Mouse (Mus musculus) heart, adult 9 months (tissue): ENCODE results near the gene Tfap2c.

Experiments used
- DNase-seq, 2 experiments: peaks; one replicate each; pipeline ENCODE4 v3.0.0; 2022; ENCODE audit warnings: low spot score in 2 of 2

Gene Tfap2c

DNA sequence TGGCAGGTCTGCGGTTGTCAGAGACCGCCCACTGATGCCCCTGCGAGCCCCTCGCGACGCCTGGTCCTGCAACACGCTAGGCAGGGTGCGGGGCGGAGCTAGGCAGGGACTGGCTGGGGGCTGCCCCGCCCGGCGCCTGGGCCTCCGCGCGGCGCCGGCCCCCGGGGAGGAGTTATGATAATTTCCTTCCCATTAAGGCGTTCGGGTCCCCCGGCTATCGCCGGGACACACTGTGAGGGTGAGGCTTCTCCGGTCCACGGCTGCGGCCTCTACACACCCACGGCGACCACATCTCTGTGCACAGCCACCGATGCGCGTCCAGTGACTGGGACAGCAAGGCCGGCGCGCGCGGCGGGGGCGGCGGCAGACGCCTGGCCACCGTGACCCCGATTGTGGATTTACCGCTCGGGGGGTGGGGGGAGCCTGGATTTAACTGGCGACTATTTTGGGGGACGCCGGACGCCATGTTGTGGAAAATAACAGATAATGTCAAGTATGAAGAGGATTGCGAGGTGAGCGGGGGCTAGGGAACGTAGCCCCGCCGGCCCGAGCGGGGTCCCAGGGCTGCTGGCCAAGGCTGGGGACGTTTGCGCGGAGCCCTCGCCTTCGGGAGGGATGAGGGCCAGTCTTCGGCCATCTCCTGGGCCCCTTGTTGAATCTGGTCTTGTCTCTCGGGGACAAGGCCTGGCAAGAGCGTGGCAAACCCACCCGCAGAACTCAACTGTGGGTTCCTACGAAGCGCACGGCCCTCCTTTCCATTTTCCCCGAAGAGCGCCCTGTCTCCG, at the start of gene Tfap2c:
TSS of gene Tfap2c (plus strand) at position 223 of the 785 bp plus-strand sequence.
- no peak for DNase-seq

DNA sequence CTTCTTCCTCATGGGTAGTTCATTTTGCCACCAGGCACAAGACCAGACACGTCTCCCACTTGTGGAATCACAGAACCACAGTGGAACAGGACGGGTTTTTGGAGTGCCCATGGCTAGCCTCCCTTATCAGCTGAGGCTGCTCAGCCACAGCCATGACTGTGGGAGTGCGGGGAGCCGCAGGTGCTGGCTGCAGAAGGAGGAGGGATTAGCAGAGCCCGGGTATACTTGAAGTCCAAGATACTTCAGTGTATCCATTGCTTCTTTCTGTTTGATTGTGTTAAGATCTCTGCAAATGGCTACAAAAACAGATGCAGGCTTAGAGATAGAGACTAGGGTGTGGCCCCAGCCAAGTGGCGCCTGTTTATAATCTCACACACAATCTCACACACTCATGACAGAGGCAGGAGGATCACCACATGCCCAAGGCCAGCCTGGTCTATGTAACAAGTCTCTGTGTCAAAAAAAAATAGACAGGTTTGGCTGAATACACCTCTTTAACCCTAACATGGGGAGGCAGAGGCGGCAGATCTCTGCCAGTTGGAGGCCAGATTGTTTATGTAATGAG, 48.6 kb upstream of the Tfap2c start:
- DNase-seq: no peak

DNA sequence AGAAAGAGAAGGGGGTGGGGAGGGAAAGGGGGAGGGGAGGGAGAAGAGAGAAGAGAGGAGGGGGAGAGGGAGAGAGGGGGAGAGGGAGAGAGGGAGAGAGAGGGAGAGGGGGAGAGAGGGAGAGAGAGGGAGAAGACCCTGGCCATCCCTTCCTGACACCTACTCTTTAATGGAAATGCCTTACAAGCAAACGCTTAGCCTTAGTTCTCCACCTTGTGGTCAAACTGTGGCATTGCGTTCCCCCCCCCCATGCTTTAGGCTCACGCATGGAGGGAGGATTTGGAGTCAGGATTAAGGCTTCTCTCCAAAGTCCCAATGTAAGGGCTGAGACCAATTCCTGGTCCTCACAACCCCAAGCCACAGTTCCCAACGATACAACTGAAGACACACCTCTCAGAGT, 48.1 kb upstream of the Tfap2c start:
- DNase-seq: no peak

DNA sequence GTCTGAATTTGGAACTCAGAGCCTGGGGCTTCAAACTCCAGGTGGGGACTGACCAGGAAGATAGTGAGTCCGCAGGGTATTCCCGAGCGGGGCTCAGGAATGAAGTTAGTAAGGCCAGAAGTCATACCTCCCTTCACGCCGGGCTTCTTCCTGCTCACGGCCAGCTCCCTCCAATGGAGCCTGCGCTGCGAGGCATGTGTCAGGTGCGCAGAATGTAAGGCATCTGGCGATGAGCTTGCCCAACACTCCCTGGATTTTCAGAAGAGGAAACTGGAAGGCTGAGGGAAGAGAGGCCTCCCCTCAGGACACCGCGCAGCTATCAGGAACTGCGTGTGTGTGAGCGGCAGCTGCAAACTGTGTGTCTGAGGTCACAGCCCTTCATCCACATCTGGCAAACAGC, 47.2 kb upstream of the Tfap2c start:
- no peak for DNase-seq

DNA sequence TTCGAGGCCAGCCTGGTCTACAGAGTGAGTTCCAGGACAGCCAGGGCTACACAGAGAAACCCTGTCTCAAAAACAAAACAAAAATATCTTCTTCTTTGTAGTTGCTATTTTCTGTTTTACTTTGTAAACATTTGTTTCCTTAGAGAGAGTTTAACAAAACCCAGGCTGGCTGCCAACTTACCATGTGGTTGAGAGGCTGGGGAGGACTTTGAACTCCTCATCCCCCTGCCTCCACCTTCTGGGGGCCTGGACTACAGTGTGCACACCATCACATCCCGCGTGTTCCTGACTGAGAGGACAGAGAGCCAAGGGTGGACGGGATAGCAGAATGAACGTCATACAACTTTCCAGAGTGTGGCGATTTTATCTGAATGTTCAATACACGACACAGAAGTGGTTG, 43.3 kb upstream of the Tfap2c start:
- no peak for DNase-seq

DNA sequence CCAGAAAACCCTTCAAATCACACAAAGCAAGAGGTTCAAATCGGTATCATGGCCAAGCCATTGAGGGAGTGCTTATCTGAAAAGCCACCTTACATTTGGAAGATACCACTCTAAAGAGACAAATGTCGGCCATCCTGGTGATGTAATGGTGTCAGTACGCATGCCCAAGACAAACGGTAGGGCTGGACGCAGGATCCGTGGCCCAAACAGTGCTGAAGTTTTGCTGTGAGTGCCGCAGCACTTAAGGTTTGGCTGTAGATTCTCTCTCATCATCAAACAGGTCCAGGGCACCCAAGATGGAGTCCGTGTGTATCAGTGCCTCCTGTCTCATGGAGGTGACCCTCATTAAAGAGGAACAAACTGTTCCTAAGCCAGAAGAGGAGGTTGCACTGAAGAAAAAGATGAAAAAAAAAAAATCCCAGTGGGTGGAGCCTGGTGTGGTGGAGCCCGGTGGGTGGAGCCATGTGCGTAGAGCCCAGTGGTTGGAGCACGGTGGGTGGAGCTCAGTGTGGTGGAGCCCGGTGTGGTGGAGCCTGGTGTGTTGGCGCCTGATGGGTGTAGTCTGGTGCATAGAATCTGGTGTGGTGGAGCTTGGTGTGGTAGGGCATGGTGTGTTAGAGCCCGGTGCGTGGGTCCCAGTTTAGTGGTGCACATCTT, 39.2 kb upstream of the Tfap2c start:
- no peak for DNase-seq

DNA sequence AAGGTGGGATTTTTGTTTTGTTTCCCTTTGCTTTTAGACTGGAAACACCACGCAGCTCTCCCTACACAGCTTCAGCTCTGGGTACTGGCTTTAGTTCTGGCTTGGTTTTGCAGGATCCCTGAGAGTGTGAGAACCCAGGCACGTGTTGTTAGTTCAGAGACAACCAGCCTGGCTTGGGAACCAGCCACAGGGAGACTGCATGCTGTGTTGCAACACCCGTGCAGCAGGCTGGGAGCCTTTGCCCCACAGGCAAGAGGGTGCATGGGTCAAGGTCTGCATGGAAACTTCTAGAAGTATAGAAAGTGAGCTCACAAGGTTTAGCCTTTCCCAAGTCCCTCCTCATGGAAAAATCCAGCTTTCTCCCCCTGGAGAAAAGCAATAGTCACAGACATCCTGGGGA, 38.5 kb upstream of the Tfap2c start:
- DNase-seq: no peak

DNA sequence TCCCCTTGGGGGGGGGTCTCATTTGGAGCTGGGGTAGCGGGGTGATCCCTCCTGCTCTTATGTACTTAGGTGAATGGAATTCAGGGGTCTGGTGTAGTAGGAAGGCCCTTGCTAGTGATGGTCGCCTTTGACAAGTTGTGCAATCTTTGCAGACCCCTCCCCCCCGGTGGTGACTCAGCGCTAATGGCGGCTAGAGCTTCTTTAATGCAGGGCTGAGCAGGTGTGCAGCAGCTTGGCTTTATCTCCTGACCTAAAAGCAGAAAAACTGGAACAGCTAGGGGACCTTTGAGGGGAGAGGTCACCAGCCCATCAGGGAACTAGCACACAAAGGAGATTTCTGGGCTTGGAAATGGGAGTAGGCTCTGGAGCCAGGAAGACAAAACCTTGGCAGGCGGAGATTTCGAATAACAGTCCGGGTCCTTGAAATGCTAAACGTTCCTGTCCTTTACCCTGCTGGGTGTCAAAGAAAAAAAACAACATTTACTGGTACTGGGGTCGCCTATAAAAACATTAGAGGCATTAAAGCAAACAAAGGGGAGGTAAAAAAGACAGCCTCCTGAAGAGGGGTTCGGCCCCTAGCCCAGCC, 32.9 kb upstream of the Tfap2c start:
- no peak for DNase-seq

DNA sequence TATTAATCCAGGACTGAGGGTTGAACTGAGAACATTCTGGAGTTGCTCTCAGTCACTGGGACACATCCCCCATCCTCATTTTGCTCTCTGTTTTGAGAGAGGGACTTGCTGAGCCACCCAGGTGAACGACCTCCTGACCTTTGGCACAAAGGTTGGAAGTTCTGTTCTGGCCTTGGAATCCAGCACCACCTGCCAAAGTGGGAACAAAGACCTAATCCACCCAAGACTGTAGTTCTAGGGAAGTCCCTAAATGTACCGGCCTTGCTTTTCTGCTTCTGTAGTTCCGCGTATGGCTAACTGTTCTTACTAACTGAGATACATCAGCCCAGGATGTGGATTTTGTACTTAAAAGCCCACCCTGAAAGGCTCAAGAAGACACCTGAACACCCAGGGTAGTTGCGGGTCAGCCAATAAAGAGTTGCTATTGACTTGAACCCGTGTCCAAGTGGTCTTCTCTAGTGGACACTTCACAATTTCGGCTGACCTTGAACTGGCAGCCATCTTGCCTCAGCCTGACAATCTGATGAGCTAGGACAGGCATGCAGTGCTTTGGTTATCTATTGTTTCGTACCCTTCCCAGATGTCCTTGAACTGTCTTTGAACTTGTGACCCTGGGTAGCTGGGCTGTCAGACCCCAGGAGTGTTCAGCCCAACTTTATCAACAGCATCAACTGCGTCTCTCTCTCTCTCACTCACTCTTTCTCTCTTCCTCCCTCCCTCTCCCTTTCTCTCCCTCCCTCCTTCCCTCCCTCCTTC, 28.6 kb upstream of the Tfap2c start:
- DNase-seq: no peak

DNA sequence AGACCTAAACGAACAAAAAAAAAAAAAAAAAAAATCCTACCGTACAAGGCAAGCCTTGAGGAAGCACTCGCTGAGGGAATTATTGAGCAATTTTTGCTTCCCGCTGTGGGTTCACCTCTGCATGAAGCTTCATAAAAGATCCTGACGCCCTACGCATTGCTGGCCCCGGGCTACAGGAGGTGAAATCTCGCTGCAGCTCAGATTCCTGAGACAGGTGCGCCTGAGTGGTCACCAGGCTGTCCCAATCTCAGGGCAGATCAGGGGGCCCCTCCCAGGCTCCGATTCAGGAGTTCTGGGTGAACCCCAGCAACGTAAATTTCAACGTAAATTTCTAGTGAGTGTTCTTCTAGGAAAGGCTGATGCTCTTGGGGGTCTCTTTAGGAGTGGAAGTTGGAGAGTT, 26.9 kb upstream of the Tfap2c start:
- DNase-seq: no peak

DNA sequence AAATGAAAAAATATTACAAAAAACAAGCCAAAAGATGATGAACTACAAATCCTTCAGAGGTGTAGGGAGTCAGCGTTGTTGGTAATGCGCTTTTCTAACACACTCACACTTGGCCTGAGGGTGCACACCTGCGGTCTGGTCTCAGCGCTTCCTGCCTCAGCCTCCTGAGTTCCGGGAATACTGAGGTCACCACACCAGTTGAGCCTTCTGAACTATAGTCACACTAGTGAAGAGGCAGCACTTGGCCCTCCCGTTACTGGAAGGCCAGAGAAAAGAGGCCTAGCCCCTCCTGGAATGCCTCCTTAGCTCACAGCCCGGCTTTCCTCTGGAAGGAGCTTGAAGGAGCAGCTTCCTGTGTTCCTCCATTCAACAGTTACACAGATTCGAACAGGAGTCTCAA, 22.2 kb upstream of the Tfap2c start:
- DNase-seq: no peak

DNA sequence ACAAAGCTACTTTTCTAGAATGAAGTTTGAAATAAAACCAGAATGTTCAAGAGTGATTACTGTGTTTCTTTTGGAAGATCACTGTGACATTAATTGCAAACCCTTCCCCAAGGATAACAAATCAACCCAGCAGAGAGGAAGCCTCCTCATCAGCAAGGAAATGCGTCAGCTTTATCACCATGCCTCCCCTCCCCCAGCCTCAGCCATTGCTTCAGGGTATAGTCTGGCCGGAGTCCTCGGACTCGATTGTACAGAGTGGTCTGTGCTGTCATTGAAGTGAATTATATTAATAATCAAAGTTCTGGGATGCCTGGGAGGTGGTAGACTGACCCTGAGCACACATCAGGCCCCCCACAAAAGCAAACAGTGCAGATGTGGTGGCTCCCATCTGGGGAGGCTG, 5.4 kb upstream of the Tfap2c start:
- no peak for DNase-seq

DNA sequence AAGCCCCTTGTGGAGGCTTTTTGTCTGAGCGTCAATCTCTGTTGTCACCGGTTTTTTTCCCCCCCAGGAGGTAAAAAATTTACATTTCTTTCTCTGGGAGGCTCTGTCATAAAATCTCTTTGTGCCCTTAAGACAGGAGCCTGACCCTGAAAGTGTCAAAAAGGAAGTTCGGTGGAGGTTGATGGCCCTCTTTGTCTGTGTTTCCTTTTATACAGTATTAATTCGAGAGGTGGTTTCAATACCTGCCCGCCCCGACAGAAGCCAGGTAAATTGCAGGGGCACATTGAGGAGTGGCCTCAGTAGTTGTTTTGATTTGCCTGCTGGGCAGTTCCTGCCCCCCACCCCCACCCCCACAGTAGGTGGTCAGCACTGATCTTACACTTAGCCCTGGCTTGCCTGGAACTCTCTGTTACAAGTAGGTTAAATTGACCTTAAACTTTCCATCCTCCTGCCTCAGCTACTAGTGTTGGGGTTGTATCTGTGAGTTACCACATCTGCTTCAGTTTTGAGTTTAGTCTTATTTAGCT, 4.7 kb upstream of the Tfap2c start:
- DNase-seq: no peak

DNA sequence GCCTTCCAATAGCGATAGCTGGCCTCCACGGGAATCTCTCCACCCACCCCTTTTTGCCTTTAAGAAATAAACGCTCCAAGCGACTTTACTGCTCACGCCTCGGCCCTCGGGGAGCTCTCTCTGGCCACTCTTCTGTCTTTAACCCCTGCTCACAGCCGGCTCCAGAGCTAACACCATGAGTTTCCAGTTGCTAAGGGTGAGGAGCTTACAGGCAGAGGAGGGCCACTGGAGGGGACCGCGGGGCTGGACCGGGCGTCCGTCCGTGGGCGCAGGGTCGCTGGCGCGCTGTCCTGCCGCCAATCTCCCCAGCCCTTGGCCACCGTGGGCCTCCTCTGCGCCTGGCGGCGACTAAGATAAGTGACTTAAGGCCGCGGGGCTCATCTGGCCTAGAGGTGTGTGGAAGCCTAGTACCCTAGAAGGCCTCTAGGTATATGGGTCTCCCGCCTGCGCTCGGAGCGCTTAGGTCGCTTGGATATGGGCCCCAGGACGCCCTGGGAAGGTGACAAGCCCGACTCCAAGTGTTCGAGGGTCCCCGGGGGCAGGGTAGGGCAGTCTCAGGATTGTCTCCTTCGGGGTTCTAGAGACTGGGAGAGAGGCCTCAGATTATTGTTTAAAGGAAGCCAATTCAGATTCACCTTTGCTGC, 3.7 kb upstream of the Tfap2c start:
- DNase-seq: no peak

DNA sequence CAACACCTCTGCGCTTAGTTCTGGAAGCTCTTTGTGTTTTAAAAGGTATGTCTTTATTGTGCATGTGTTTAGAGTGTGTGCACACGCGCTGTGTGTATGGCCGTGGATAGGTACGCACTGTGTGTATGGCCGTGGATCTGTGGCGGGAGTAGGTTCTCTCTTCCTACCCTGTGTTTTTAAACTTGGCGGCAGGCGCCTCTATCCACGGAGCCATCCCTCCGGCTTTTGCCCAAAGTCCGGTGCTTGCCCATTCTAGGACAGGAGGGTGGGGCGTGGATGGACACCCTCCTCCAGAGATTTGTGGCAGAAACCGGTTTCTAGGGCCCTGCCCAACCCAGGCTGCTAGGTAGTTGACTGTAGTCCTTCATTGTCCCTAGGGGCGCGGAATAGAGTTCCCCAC, 2.8 kb upstream of the Tfap2c start:
- DNase-seq: no peak

DNA sequence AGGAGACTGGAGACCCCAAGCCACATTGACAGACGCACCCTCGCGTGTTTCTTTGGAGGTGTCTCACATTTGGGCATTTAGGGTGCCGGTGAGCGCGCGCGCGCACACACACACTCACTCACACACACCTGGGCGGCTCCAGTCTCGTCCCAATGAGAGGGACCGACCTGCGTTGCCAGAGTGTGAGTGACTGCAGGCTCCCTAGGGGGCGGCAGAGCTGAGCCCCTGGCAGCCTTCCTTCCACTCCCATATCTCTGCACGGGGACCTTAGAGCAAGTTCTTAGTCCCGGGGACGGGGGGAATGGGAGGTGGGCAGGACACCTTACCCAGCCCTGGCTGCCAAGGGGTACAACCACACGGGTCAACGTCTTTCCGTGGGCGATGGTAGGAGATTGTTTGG, 2.3 kb upstream of the Tfap2c start:
- DNase-seq: no peak

DNA sequence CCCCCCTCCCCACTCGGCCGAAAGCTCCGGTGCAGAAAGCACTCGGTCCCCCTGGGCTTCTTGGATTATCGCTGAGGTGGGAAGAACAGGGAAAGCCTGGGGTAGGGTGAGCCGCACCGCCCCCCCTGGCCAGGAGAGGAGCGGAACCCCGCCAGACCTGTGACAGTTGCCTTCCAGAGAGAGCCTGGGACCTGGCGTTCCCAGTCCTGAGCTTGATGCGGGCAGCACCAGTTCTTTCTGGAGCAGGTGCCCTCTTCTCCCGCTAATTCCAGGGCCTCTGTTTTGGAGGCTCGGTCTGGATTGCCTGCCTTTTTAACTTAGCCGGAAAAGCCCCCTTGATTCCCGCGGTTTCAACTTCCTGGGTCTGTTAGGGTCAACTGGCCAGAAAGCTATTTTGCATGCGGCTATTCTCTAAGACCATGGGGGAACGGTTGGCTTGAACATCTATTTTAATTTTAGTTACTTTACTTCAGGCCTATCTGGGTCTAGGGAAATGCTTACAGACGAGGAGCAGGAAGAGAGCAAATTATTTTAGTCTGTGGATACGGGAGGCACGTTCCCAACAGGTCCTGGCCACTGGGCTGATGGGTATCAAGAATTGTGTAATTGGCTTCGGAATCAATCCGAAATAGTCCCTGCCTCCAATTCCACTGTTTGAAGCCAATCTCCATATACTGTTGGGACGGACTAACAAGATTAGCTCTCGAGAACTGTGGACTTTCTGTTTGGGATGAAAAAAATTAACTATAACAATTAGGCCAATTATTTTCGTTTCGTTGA, 1.4 kb upstream of the Tfap2c start:
- no peak for DNase-seq

DNA sequence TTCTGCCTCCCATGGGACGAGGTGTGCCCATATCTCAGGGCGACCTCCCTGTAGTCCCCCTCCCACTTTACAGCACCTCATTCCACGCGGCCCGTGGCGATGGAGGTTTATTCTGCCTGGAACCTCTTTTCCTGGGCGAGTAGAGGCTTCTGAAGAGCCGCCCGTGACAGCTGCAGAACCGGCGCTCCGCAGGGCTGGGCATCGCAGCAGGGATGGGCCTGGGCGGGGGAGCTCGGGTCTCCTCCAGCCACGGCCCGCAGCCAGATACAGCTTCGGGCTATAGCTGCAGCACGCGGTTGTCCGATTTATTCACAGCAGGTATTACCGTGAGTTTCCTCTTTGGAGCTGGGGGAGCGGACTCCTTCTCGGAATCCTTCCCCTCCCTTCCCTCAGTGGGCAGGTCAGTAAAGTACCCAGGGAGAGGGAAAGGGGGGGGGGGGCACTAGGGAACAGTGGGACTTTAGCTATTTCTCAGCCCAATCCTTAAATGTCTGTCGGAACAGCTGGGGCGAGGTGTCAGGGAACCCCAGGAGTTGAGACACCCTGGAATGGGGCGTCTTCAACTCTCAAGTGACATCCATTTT, 629 bp upstream of the Tfap2c start:
- no peak for DNase-seq

DNA sequence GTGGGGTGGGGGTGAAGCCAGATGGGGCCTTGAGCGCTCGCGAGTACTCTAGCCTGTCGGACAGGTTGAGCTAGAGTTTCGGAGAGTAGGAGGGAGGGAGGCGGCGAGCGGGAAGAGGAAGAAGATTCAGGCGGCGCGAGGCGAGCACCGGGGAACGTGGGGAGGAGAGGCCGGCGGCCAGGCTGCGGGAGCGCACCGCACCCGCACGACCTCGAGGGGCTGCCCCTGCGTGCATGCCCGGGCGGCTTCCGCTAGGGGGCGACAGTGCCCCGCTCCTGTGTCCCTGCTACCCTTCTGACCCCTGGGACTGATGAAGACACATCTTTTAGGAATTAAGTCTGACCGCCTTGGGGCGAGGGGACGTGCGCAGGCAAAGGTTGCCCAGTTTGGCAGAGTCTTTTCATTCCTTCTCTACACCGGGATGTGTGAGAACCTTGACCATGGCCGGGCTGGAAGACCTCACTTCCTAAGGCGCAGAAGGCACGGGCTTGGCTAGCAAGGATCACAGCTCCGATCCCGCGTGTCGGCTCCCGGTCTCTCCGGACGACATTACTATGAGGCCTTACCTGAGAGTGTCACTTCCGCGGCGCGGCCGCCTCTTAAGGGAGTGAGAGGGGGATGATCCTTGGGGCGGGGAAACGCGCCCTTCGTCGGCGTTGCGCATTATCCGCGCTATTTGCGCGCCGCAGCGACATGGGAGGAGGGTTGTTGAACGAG, 1.1 kb downstream of the Tfap2c start:
- DNase-seq: peak in 1 of 2 experiments; percentile 14
